Mouse (Mus musculus) cerebellum, postnatal 10 days (tissue): ENCODE results near the gene Tmc8.

Experiments
- DNase-seq, 2 experiments: peaks; one replicate each; pipeline ENCODE4 v3.0.0; 2021; ENCODE audit warnings: mixed read lengths in 2 of 2

The Tmc8 gene

DNA sequence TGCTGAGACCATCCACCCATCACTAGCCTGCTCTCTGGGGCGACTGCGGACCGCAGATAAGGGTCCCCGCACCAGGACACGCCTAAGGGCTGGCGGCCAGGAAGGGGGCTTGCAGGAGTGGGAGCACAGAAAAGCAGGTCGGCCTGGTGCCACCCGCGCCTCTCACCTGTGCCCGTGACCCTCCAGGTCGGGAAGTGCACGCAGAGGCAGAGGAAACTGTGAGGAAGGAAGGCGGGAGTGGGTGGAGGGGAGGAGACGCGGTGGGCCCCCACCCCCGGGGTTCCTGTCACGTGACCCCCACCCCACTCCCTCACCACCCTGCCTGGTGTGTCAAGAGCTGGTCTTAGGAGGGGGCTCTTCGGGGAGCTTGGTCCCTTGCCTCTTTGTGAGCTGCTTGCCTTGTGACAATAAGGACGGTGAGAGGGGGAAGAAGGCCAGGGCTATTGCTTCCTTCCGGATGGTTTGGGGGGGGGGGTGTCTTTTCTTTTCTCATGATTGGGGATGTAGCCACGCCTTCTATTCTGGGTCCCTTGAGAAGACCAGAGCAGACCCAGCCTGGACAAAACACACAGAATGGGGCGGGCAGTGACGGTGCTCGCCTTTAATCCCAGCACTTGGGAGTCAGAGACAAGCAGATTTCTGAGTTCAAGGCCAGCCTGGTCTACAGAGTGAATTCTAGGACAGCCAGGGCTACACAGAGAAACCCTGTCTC, at the start of gene Tmc8, which contains the start of gene Tmc6:
Tmc8 (plus strand) TSS at position 84 of the 712 bp plus-strand sequence.
Tmc6 (minus strand) TSS at position 206 of the 712 bp plus-strand sequence.
- DNase-seq, result no peak

GRCm38 (mm10) chr11:117736037-117736689, 45.7 kb upstream of the Tmc8 start:
- DNase-seq, result peak; percentile 47 to 56

GRCm38 (mm10) chr11:117738123-117738522, 43.8 kb upstream of the Tmc8 start:
- no peak for DNase-seq

GRCm38 (mm10) chr11:117741128-117741527, 40.7 kb upstream of the Tmc8 start:
- no peak for DNase-seq

DNA sequence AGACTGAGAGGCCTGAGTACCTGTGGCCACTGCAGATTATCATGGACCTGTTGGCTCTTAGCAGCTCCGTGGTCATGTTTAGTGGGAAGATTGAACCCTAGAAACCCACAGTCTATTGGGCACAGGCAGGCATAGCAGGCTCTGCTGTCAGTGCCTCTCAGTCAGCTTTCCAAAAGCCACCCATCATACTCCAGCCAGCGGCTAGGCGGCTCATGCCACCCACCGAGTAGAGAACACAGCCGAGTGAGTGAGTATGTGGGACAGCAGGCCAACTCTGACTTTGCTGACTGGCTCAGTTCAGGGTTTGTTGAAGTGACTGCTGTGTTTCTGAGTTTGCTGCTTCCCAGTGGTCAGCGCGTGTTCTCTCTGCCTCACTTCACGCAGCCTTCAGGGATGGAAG, 39.6 kb upstream of the Tmc8 start:
- no peak for DNase-seq

GRCm38 (mm10) chr11:117742715-117743114, 39.2 kb upstream of the Tmc8 start:
- DNase-seq, result no peak

DNA sequence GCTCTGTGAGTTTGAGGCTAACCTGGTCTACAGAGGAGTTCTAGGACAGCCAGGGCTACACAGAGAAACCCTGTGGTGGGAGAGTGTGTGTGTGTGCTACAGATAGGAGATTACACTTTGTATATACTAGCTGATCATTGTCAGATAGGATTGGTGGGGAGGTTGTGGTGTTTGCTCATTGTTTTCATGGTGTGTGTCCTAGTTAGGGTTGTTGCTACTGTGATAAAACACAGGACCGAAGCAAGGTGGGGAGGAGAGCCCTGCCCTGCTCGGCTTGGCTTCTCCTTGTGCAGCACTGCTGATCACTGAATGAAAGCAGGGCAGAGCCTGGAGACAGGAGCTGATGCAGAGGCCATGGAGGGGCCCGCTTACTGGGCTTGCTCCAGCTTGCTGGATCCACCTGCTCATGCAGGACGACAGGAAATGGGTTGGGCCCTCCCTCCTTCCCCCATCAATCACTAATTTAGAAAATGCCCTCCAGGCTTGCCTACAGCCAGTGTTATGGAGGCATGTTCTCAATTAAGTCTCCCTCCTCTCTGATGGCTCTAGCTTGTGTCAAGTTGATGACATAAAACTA, 38.3 kb upstream of the Tmc8 start:
- no peak for DNase-seq

GRCm38 (mm10) chr11:117748628-117749027, 33.2 kb upstream of the Tmc8 start:
- DNase-seq, result no peak

DNA sequence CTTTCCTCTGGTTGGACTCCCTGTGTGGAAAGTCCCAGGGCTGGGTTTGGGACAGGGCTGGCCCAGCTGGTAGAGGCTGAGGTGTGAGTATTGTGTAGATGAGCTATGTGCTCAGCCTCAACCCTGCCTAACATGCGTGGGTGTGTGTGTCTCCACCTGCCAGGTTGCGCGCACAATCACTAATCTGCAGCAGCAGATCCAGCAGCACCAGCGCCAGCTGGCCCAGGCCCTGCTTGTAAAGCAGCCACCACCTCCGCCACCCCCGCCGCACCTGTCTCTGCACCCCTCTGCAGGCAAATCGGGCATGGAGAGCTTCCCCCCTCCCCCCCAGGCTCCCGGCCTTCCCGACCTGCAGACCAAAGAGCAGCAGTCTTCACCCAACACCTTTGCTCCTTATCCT, 32.5 kb upstream of the Tmc8 start:
- DNase-seq, result peak in 1 of 2 experiments; percentile 35

GRCm38 (mm10) chr11:117751544-117751943, 30.3 kb upstream of the Tmc8 start:
- DNase-seq, result no peak

GRCm38 (mm10) chr11:117755891-117756290, 26.0 kb upstream of the Tmc8 start:
- no peak for DNase-seq

DNA sequence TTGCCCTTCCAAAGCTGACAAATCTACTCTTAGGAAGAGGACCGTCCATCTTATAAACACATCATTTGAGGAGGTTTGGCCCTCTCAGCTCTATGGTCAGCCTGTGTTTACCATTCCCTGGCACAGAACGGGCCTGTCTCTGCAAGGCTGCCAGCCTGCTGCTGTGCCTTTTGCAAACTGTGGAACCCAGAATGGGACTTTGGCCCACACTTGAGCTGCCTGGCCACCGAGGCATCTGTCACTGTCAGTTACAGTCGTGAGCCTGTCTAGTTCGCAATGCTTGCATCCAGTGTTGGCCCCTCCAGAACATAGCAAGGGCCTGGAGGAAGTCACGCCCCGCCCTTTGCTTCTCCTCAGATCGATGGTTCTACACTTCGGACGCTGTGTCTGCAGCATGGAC, 22.6 kb upstream of the Tmc8 start:
- peak; percentile 79 to 84 for DNase-seq

- DNase-seq, result peak; percentile 70 to 76
Measured at GRCm38 (mm10) chr11:117760374-117761119, 21.3 kb upstream of the Tmc8 start.

GRCm38 (mm10) chr11:117761801-117762200, 20.1 kb upstream of the Tmc8 start:
- DNase-seq, result no peak

DNA sequence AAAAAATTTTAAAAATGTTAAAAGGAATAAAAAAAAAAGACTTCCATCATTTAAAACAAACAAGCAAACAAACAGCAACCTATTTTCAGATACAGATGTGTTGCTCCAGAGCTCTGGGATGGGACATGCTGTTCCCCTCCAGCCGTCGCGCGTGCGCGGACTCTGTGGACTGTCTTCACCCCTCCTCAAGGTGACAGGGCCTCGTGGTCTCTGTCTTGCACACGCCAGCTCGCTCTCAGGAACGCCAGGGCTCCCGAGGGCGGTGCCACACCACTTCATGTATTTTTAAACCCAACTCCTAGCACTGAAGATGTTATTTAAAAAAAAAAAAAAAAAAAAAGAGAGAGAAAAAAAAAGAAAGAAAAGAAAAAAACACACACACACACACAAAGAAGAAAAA, 19.6 kb upstream of the Tmc8 start:
- DNase-seq, result no peak

GRCm38 (mm10) chr11:117764319-117764718, 17.6 kb upstream of the Tmc8 start:
- DNase-seq, result peak in 1 of 2 experiments; percentile 43

- no peak for DNase-seq
Measured at GRCm38 (mm10) chr11:117765361-117765760, 16.5 kb upstream of the Tmc8 start.

DNA sequence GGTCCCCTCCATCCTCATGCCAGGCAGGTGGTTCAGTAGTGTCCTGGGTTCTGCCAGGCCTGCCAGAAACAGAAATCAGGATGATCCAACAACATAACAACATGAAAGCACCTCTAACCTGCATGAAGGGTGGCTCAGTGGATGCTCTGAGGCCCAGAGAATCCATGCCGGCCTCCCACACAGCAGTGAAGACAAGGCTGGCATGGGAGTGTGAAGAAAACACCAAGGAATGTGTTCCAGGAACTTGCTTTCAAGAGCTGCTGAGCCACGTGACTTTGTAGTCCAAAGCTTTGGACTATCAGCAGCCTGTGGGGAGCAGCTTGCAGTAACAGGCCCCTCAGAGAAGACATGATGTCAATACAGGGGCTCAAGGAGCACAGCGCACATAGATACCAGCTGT, 15.6 kb upstream of the Tmc8 start:
- no peak for DNase-seq

GRCm38 (mm10) chr11:117768725-117769682, 12.9 kb upstream of the Tmc8 start:
- peak; percentile 85 to 90 for DNase-seq

GRCm38 (mm10) chr11:117769683-117770047, 12.2 kb upstream of the Tmc8 start:
- DNase-seq, result peak; percentile 55 to 57

- DNase-seq, result peak; percentile 65 to 77
Measured at GRCm38 (mm10) chr11:117770407-117770806, 11.5 kb upstream of the Tmc8 start.

- DNase-seq, result no peak
Measured at GRCm38 (mm10) chr11:117772352-117772751, 9.5 kb upstream of the Tmc8 start.
